Mouse (Mus musculus) limb, embryonic 14.5 days (tissue): ENCODE results near the gene Tmem144. TPM values are rescaled to one million over a fixed set of nuclear protein-coding genes. Genes with fewer than 3 reads are reported as not detected.

Source experiments
- ATAC-seq: fragments of 200-750 bp; cut with Nextera tagmentation; 2 replicates; pipeline ENCODE4 v1.8.0; 2017; ENCODE audit warnings: low read depth, moderate number of reproducible peaks, moderate TSS enrichment; ENCODE audit not compliant: low FRiP score
- DNase-seq: peaks from one replicate; pipeline ENCODE4 v3.0.0-alpha.2; 2015; ENCODE audit warnings: low spot score
- H3K27ac ChIP-seq: fragments of 300-500 bp; sonication (generic); replicated peaks from 2 replicates; pipeline ENCODE4 v1.5.1; 2014; ENCODE audit warnings: low read depth, mild to moderate bottlenecking, low read length, moderate library complexity, mixed read lengths
- H3K27me3 ChIP-seq: fragments of 300-500 bp; sonication (generic); 2 replicates; pipeline ENCODE4 v1.6.1; 2014; ENCODE audit warnings: low read length, mixed read lengths; ENCODE audit not compliant: control insufficient read depth, insufficient read depth
- H3K36me3 ChIP-seq: fragments of 300-500 bp; sonication (generic); 2 replicates; pipeline ENCODE4 v1.6.1; 2014; ENCODE audit warnings: mild to moderate bottlenecking, low read length, moderate library complexity, mixed read lengths; ENCODE audit not compliant: control insufficient read depth, insufficient read depth
- H3K4me1 ChIP-seq: fragments of 300-500 bp; sonication (generic); 2 replicates; pipeline ENCODE4 v1.6.1; 2014; ENCODE audit warnings: antibody characterized with exemption, low read length, mixed read lengths; ENCODE audit not compliant: control insufficient read depth, insufficient read depth
- H3K4me2 ChIP-seq: fragments of 300-500 bp; sonication (generic); replicated peaks from 2 replicates; pipeline ENCODE4 v1.6.1; 2014; ENCODE audit warnings: low read depth, mild to moderate bottlenecking, low read length, moderate library complexity; ENCODE audit not compliant: severe bottlenecking
- H3K4me3 ChIP-seq: fragments of 300-500 bp; sonication (generic); replicated peaks from 2 replicates; pipeline ENCODE4 v1.5.1; 2014; ENCODE audit warnings: low read length
- H3K9ac ChIP-seq: fragments of 300-500 bp; sonication (generic); 2 replicates; pipeline ENCODE4 v1.6.1; 2014; ENCODE audit warnings: mild to moderate bottlenecking, low read depth, low read length, moderate library complexity; ENCODE audit not compliant: severe bottlenecking
- H3K9me3 ChIP-seq: fragments of 300-500 bp; sonication (generic); 2 replicates; pipeline ENCODE4 v1.6.1; 2016; ENCODE audit warnings: low read length; ENCODE audit not compliant: control insufficient read depth
- POLR2A ChIP-seq: fragments of 200-500 bp; IDR thresholded peaks from 2 replicates; pipeline ENCODE4 v1.8.0; 2012; ENCODE audit warnings: inconsistent platforms, mild to moderate bottlenecking, moderate library complexity, borderline replicate concordance; ENCODE audit not compliant: insufficient read depth, insufficient read length; ENCODE audit errors: extremely low read depth
- WGBS: fragments of 180-500 bp; shearing (Covaris S2); extraction: QIAGEN DNeasy Blood & Tissue Kit; methylation state at CpG from one replicate; pipeline ENCODE4 v1.1.7; 2014; 5-methylcytosine and 5-hydroxymethylcytosine counted together
- polyA plus RNA-seq, 2 experiments: library from polyadenylated mRNA; depleted of rRNA in 1 of 2; stranded (reverse) in 1 of 2; unstranded in 1 of 2; fragments of >200 nt; fragmentation: Nextera tagmentation in 1 of 2; extraction: Ambion mirVana in 1 of 2; gene quantifications; 2 replicates each; pipeline versions ENCODE4 v1.2.1 to v1.2.3; 2012 to 2014

Tmem144 gene
- polyA plus RNA-seq, 2 experiments = 1.2 to 3.3 TPM

DNA sequence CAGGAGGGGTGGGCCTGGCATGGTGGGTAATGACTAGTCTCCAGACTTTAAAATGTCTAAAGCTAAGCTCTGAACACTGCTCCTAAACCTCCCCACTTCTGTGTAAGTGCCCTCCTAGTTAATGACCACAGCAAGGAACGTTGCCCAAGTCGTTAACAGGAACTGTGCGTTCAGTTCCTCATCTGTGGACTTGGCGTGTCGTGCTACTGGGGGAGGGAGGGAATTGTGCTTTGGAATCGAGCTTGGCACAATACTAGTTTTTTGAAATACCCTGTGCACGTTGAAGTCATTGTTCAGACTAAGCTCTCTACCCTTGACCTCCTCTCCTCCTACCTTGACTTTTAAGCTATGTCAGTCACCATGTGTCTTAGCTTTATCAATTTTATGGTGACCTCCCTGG lies 12.3 kb upstream of the Tmem144 start:
- no peaks in the 10 kb centered on the region for H3K4me1 ChIP-seq
- WGBS = 41% methylated on average over 7 of the region's 7 CpGs
- H3K27ac ChIP-seq = no peak overlapping the region
- no peaks in the 10 kb centered on the region for H3K36me3 ChIP-seq
- ATAC-seq = no peak
- no peak overlapping the region for H3K4me3 ChIP-seq
- no peak for DNase-seq
- H3K4me2 ChIP-seq = no peak overlapping the region
- TF ChIP-seq POLR2A = no peak
- no peak overlapping the region for H3K9ac ChIP-seq
- H3K27me3 ChIP-seq = no peaks in the 10 kb centered on the region
- H3K9me3 ChIP-seq = no peaks in the 10 kb centered on the region

- Histone ChIP-seq H3K4me3 (no peak overlapping the region), H3K4me2 (no peak overlapping the region), H3K9me3 (no peaks in the 10 kb centered on the region), H3K4me1 (no peaks in the 10 kb centered on the region), H3K27me3 (no peaks in the 10 kb centered on the region), H3K9ac (no peak overlapping the region), H3K27ac (no peak overlapping the region), H3K36me3 (no peaks in the 10 kb centered on the region)
- WGBS = 80% methylated on average over 3 of the region's 3 CpGs
- no peak for ATAC-seq
- no peak for DNase-seq
- TF ChIP-seq POLR2A = no peak
Measured at GRCm38 (mm10) chr3:79858221-79858620, 5.6 kb upstream of the Tmem144 start.

DNA sequence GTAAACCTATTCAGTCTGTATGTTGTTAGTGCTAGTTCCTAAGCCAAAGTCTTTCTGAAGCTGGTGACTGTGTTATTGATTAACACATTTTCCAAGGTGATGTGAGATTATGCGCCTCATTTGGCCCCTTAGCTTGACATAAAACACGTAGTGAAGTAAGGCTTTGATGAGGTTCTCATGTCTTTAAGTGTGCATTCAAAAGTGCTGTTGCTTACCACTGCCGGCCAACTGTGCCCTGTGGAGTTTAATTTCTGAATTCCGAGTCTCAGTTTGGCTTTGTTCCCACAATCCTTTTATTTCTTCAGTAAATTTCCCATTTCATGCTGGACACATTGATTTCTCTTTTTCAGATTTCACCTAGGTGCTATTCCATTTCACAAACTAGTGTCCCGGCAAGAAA lies 5.2 kb upstream of the Tmem144 start:
- 44% methylated on average over 5 of the region's 5 CpGs for WGBS
- TF ChIP-seq POLR2A = no peak
- H3K9ac ChIP-seq = no peak overlapping the region
- H3K4me1 ChIP-seq = no peaks in the 10 kb centered on the region
- ATAC-seq = no peak
- H3K27ac ChIP-seq = no peak overlapping the region
- H3K27me3 ChIP-seq = no peaks in the 10 kb centered on the region
- no peaks in the 10 kb centered on the region for H3K36me3 ChIP-seq
- no peak overlapping the region for H3K4me2 ChIP-seq
- DNase-seq = no peak
- H3K4me3 ChIP-seq = no peak overlapping the region
- no peaks in the 10 kb centered on the region for H3K9me3 ChIP-seq

DNA sequence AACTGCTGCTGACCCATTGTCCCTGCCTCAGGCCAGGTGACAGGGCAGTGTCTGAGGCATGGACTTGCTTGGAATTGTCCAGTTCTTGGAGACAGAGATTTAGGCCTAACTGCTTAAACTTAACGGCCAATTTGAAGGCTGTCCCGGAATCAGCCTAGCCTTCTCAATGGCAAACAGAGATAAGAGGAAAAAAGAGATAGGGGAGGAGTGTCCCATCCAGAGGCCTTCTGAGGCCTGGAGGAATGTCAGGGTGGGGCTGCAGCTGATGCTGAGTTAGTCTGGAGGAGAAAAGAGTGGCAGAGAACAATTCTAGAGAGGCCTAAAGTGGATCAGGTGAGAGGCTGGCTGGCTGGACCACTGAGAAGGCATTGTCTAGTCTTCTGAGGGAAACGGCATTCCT lies 465 bp downstream of the Tmem144 start:
- DNase-seq = no peak

DNA sequence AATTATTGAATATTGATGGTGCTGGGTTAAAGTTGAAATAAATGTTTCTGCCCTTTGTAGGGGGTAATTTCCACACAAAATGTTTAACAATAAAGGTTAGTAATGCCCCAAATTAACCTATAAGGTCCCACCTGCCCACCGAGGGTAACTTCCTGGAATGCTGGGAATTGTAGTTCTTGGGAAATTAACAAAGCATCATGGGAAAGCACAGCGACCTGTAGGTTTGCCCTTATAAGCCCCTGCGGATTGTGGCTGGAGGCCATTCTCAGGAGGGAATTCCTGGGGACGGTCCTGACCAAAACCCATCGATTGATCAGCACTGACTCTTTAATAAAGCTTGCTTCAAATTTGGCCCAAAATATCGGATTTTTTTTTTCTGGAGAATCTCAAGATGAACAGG lies 1.9 kb downstream of the Tmem144 start:
- Histone ChIP-seq H3K36me3 (no peaks in the 10 kb centered on the region), H3K4me3 (no peak overlapping the region), H3K27me3 (no peaks in the 10 kb centered on the region), H3K4me2 (no peak overlapping the region), H3K27ac (no peak overlapping the region), H3K4me1 (no peaks in the 10 kb centered on the region), H3K9ac (no peak overlapping the region), H3K9me3 (no peaks in the 10 kb centered on the region)
- ATAC-seq (no peak), DNase-seq (no peak)
- 43% methylated on average over 6 of the region's 6 CpGs for WGBS
- no peak for TF ChIP-seq POLR2A

More for the DNA sequence above, 465 bp downstream of the Tmem144 start:
- 78% methylated on average over 3 of the region's 3 CpGs for WGBS
- no peak overlapping the region for H3K9ac ChIP-seq
- H3K36me3 ChIP-seq = no peaks in the 10 kb centered on the region
- no peaks in the 10 kb centered on the region for H3K9me3 ChIP-seq
- H3K27ac ChIP-seq = no peak overlapping the region
- TF ChIP-seq POLR2A = no peak
- no peaks in the 10 kb centered on the region for H3K27me3 ChIP-seq
- no peaks in the 10 kb centered on the region for H3K4me1 ChIP-seq
- H3K4me3 ChIP-seq = no peak overlapping the region
- ATAC-seq = no peak
- H3K4me2 ChIP-seq = no peak overlapping the region

DNA sequence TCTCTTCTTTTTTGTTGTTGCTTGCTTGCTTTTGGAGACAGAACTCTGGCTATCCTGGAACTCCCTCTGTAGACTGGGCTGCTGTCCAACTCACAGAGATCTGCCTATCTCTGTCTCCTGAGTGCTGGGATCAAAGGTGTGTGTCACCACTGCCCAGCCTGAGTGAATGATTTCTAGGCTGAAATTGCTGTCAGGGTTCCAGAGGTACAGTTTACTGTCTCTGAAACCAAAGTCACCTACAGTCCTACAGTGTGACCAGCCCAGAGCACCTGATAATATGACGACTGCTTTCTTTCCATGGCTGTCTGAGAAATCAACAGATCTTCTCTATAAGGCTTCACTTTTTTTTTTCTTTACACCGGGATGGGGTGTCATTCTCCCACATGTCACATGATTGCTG lies 3.0 kb downstream of the Tmem144 start:
- ATAC-seq (no peak), DNase-seq (no peak)
- Histone ChIP-seq H3K4me2 (no peak overlapping the region), H3K4me1 (no peaks in the 10 kb centered on the region), H3K36me3 (no peaks in the 10 kb centered on the region), H3K4me3 (no peak overlapping the region), H3K27ac (no peak overlapping the region), H3K9me3 (no peaks in the 10 kb centered on the region), H3K9ac (no peak overlapping the region), H3K27me3 (no peaks in the 10 kb centered on the region)
- no peak for TF ChIP-seq POLR2A
- 84% methylated on average over 2 of the region's 2 CpGs for WGBS
